Mouse (Mus musculus): ENCODE results near the gene Asf1a. TPM values are rescaled to one million over a fixed set of nuclear protein-coding genes. Genes with fewer than 3 reads are reported as not detected.
A peak's percentile ranks its signal among the peaks of the same experiment; 100 is the strongest.
"Not testable (repeated sequence)": the region's sequence is repeated elsewhere in the genome, so short reads cannot be mapped to it uniquely, and the experiment has no call there.

The Asf1a gene
- polyA plus RNA-seq, 1 experiment from 2014 or later, result 73.4 TPM

- Histone ChIP-seq H3K4me1 (ENCODE audit: control insufficient read depth in 2 of 2, insufficient read depth in 2 of 2, low read length in 2 of 2) (no peaks in the 10 kb centered on the region), H3K9me3 (ENCODE audit: control insufficient read depth, low read length) (no peaks in the 10 kb centered on the region), H3K9ac (ENCODE audit: low read length) (no peak overlapping the region), H3K27ac (replicated peaks in 1 of 2; ENCODE audit: control insufficient read depth in 1 of 2, insufficient read depth in 1 of 2, low read depth in 2 of 2, low read length in 2 of 2) (no peak overlapping the region), H3K4me3 (ENCODE audit: control insufficient read depth in 1 of 2, insufficient read depth in 1 of 2, low read depth in 1 of 2, low read length in 2 of 2) (no peak overlapping the region), H3K36me3 (ENCODE audit: control insufficient read depth, insufficient read depth, low read length) (peaks cover 69% of the 10 kb centered on the region), H3K4me2 (ENCODE audit: low read length) (no peak overlapping the region), H3K27me3 (ENCODE audit: control insufficient read depth, insufficient read depth, low read length) (no peaks in the 10 kb centered on the region)
- WGBS, result 58% methylated on average over 1 of the region's 1 CpGs
- ATAC-seq (ENCODE audit: insufficient number of reproducible peaks, insufficient read depth, low FRiP score, low read depth), result no peak
Observed at GRCm38 (mm10) chr10:53613955-53614354, 17.4 kb downstream of the Asf1a start.

GRCm38 (mm10) chr10:53615850-53616616 is 19.5 kb downstream of the Asf1a start:
- H3K4me2 ChIP-seq (ENCODE audit: low read length), result no peak overlapping the region
- no peak overlapping the region for H3K27ac ChIP-seq (replicated peaks in 1 of 2; ENCODE audit: control insufficient read depth in 1 of 2, insufficient read depth in 1 of 2, low read depth in 2 of 2, low read length in 2 of 2)
- H3K36me3 ChIP-seq (ENCODE audit: control insufficient read depth, insufficient read depth, low read length), result peaks cover 71% of the 10 kb centered on the region
- ATAC-seq (ENCODE audit: insufficient number of reproducible peaks, insufficient read depth, low FRiP score, low read depth), result no peak
- no peak overlapping the region for H3K9ac ChIP-seq (ENCODE audit: low read length)
- no peaks in the 10 kb centered on the region for H3K4me1 ChIP-seq (ENCODE audit: control insufficient read depth in 2 of 2, insufficient read depth in 2 of 2, low read length in 2 of 2)
- 66% methylated on average over 8 of the region's 8 CpGs for WGBS
- H3K9me3 ChIP-seq (ENCODE audit: control insufficient read depth, low read length), result no peaks in the 10 kb centered on the region
- H3K4me3 ChIP-seq (ENCODE audit: control insufficient read depth in 1 of 2, insufficient read depth in 1 of 2, low read depth in 1 of 2, low read length in 2 of 2), result no peak overlapping the region
- H3K27me3 ChIP-seq (ENCODE audit: control insufficient read depth, insufficient read depth, low read length), result no peaks in the 10 kb centered on the region

GRCm38 (mm10) chr10:53629247-53629917 is 32.8 kb downstream of the Asf1a start:
- under 1% methylated on average over 67 of the region's 67 CpGs for WGBS

GRCm38 (mm10) chr10:53629918-53630250 is 33.3 kb downstream of the Asf1a start:
- H3K4me3 ChIP-seq (ENCODE audit: control insufficient read depth in 1 of 2, insufficient read depth in 1 of 2, low read depth in 1 of 2, low read length in 2 of 2), result peak overlapping the region; percentile 90 to 94
- H3K9ac ChIP-seq (ENCODE audit: low read length), result peak overlapping the region; percentile 89
- no peaks in the 10 kb centered on the region for H3K27me3 ChIP-seq (ENCODE audit: control insufficient read depth, insufficient read depth, low read length)
- no peaks in the 10 kb centered on the region for H3K9me3 ChIP-seq (ENCODE audit: control insufficient read depth, low read length)
- peaks cover 10% of the 10 kb centered on the region for H3K36me3 ChIP-seq (ENCODE audit: control insufficient read depth, insufficient read depth, low read length)
- peak; percentile 94 for ATAC-seq (ENCODE audit: insufficient number of reproducible peaks, insufficient read depth, low FRiP score, low read depth)
- under 1% methylated on average over 35 of the region's 35 CpGs for WGBS
- H3K27ac ChIP-seq (replicated peaks in 1 of 2; ENCODE audit: control insufficient read depth in 1 of 2, insufficient read depth in 1 of 2, low read depth in 2 of 2, low read length in 2 of 2), result peak overlapping the region; percentile 96
- peak overlapping the region; percentile 71 for H3K4me2 ChIP-seq (ENCODE audit: low read length)
- H3K4me1 ChIP-seq (ENCODE audit: control insufficient read depth in 2 of 2, insufficient read depth in 2 of 2, low read length in 2 of 2), result peaks cover 0 to 12% of the 10 kb centered on the region in 2 experiments; a peak in 3 of 4 replicates

More at GRCm38 (mm10) chr10:53629247-53629917, 32.8 kb downstream of the Asf1a start:
- Histone ChIP-seq H3K4me1 (ENCODE audit: control insufficient read depth in 2 of 2, insufficient read depth in 2 of 2, low read length in 2 of 2) (peaks cover 0 to 12% of the 10 kb centered on the region in 2 experiments; a peak in 3 of 4 replicates), H3K27ac (replicated peaks in 1 of 2; ENCODE audit: control insufficient read depth in 1 of 2, insufficient read depth in 1 of 2, low read depth in 2 of 2, low read length in 2 of 2) (peak overlapping the region; percentile 96), H3K36me3 (ENCODE audit: control insufficient read depth, insufficient read depth, low read length) (peaks cover 15% of the 10 kb centered on the region), H3K27me3 (ENCODE audit: control insufficient read depth, insufficient read depth, low read length) (no peaks in the 10 kb centered on the region), H3K9ac (ENCODE audit: low read length) (peak overlapping the region; percentile 89), H3K4me2 (ENCODE audit: low read length) (peak overlapping the region; percentile 71), H3K9me3 (ENCODE audit: control insufficient read depth, low read length) (no peaks in the 10 kb centered on the region), H3K4me3 (ENCODE audit: control insufficient read depth in 1 of 2, insufficient read depth in 1 of 2, low read depth in 1 of 2, low read length in 2 of 2) (peak overlapping the region; percentile 90 to 94)
- peak; percentile 84 for ATAC-seq (ENCODE audit: insufficient number of reproducible peaks, insufficient read depth, low FRiP score, low read depth)

- not testable (repeated sequence) for H3K36me3 ChIP-seq (ENCODE audit: control insufficient read depth, insufficient read depth, low read length); ATAC-seq (ENCODE audit: insufficient number of reproducible peaks, insufficient read depth, low FRiP score, low read depth); H3K9me3 ChIP-seq (ENCODE audit: control insufficient read depth, low read length); H3K27me3 ChIP-seq (ENCODE audit: control insufficient read depth, insufficient read depth, low read length)
- peak within 1 kb of the TSS; percentile 89 for H3K9ac ChIP-seq (ENCODE audit: low read length)
- peaks cover 3 to 16% of the 10 kb centered on the region in 2 experiments for H3K4me1 ChIP-seq (ENCODE audit: control insufficient read depth in 2 of 2, insufficient read depth in 2 of 2, low read length in 2 of 2)
- H3K4me2 ChIP-seq (ENCODE audit: low read length), result peak within 1 kb of the TSS; percentile 71
- H3K4me3 ChIP-seq (ENCODE audit: control insufficient read depth in 1 of 2, insufficient read depth in 1 of 2, low read depth in 1 of 2, low read length in 2 of 2), result peak within 1 kb of the TSS; percentile 90 to 94
- 58% methylated on average over 10 of the region's 10 CpGs for WGBS
- H3K27ac ChIP-seq (replicated peaks in 1 of 2; ENCODE audit: control insufficient read depth in 1 of 2, insufficient read depth in 1 of 2, low read depth in 2 of 2, low read length in 2 of 2), result peak within 1 kb of the TSS; percentile 96
Observed at GRCm38 (mm10) chr10:53630339-53630738, 33.8 kb downstream of the Asf1a start, which contains the start of gene Mcm9. Gene Mcm9 (minus strand): TSS chr10:53630439.

- no peak overlapping the region for H3K27ac ChIP-seq (replicated peaks in 1 of 2; ENCODE audit: control insufficient read depth in 1 of 2, insufficient read depth in 1 of 2, low read depth in 2 of 2, low read length in 2 of 2)
- no peak overlapping the region for H3K9ac ChIP-seq (ENCODE audit: low read length)
- H3K4me1 ChIP-seq (ENCODE audit: control insufficient read depth in 2 of 2, insufficient read depth in 2 of 2, low read length in 2 of 2), result peaks cover 6 to 8% of the 10 kb centered on the region in 2 experiments; a peak in 3 of 4 replicates
- H3K36me3 ChIP-seq (ENCODE audit: control insufficient read depth, insufficient read depth, low read length), result no peaks in the 10 kb centered on the region
- 79% methylated on average over 10 of the region's 10 CpGs for WGBS
- ATAC-seq (ENCODE audit: insufficient number of reproducible peaks, insufficient read depth, low FRiP score, low read depth), result no peak
- no peaks in the 10 kb centered on the region for H3K27me3 ChIP-seq (ENCODE audit: control insufficient read depth, insufficient read depth, low read length)
- no peak overlapping the region for H3K4me2 ChIP-seq (ENCODE audit: low read length)
- H3K4me3 ChIP-seq (ENCODE audit: control insufficient read depth in 1 of 2, insufficient read depth in 1 of 2, low read depth in 1 of 2, low read length in 2 of 2), result no peak overlapping the region
- H3K9me3 ChIP-seq (ENCODE audit: control insufficient read depth, low read length), result no peaks in the 10 kb centered on the region
Observed at GRCm38 (mm10) chr10:53634160-53634559, 37.6 kb downstream of the Asf1a start.

GRCm38 (mm10) chr10:53635246-53635971 is 38.9 kb downstream of the Asf1a start:
- 22% methylated on average over 13 of the region's 13 CpGs for WGBS
- peak overlapping the region; percentile 28 to 36 for H3K4me3 ChIP-seq (ENCODE audit: control insufficient read depth in 1 of 2, insufficient read depth in 1 of 2, low read depth in 1 of 2, low read length in 2 of 2)

More at GRCm38 (mm10) chr10:53635246-53635971, 38.9 kb downstream of the Asf1a start:
- Histone ChIP-seq H3K36me3 (ENCODE audit: control insufficient read depth, insufficient read depth, low read length) (no peaks in the 10 kb centered on the region), H3K27ac (replicated peaks in 1 of 2; ENCODE audit: control insufficient read depth in 1 of 2, insufficient read depth in 1 of 2, low read depth in 2 of 2, low read length in 2 of 2) (peak overlapping the region; percentile 89 to 94), H3K4me1 (ENCODE audit: control insufficient read depth in 2 of 2, insufficient read depth in 2 of 2, low read length in 2 of 2) (peaks cover 6 to 8% of the 10 kb centered on the region in 2 experiments; a peak in 3 of 4 replicates), H3K9me3 (ENCODE audit: control insufficient read depth, low read length) (no peaks in the 10 kb centered on the region), H3K9ac (ENCODE audit: low read length) (peak overlapping the region; percentile 35), H3K4me2 (ENCODE audit: low read length) (peak overlapping the region; percentile 61), H3K27me3 (ENCODE audit: control insufficient read depth, insufficient read depth, low read length) (no peaks in the 10 kb centered on the region)
- no peak for ATAC-seq (ENCODE audit: insufficient number of reproducible peaks, insufficient read depth, low FRiP score, low read depth)

Measured in heart, embryonic 14.5 days (tissue).